Mouse (Mus musculus): ENCODE measurements around the gene Mad1l1.

GRCm38 (mm10) chr5:140289161-140289560 lies 32.2 kb downstream of the Mad1l1 start:
- no peak for TF ChIP-seq HCFC1 (IDR thresholded peaks at IDR 0.05; ENCODE audit: low read depth, low read length)
- no peak for TF ChIP-seq POLR2A (IDR thresholded peaks at IDR 0.05; ENCODE audit: control insufficient read depth in 1 of 2, insufficient read depth in 1 of 2, low read depth in 1 of 2, low read length in 2 of 2, poor library complexity in 1 of 2)
- no peak for TF ChIP-seq SMC3 (IDR thresholded peaks at IDR 0.05; ENCODE audit: low read depth, low read length)
- no peak for TF ChIP-seq MYB (IDR thresholded peaks at IDR 0.05; ENCODE audit: low read depth, low read length)

All from MEL (cell line).